Mouse (Mus musculus) R1 (cell line): ENCODE results near the gene Zfp839.

Experiments
- DNase-seq: peaks from one replicate; pipeline ENCODE4 v3.0.0-alpha.2; 2018; ENCODE audit warnings: low read depth, low spot score

Gene Zfp839

GRCm38 (mm10) chr12:110875351-110875750 is 25.3 kb downstream of the Zfp839 start:
- no peak for DNase-seq

- DNase-seq: peak; percentile 97
Measured at GRCm38 (mm10) chr12:110882291-110882690, 32.2 kb downstream of the Zfp839 start.

- DNase-seq: no peak
Measured at GRCm38 (mm10) chr12:110885251-110885650, 35.2 kb downstream of the Zfp839 start.

GRCm38 (mm10) chr12:110888106-110888505 is 38.1 kb downstream of the Zfp839 start:
- DNase-seq: no peak

- DNase-seq: no peak
Measured at GRCm38 (mm10) chr12:110888606-110889005, 38.6 kb downstream of the Zfp839 start.

GRCm38 (mm10) chr12:110889036-110890020 is 39.3 kb downstream of the Zfp839 start, which contains the start of the genes Cinp and Tecpr2:
Gene Cinp, minus strand, starts transcription at chr12:110889145.
Gene Tecpr2, plus strand, starts transcription at chr12:110889264.
- peak; percentile 99 for DNase-seq

GRCm38 (mm10) chr12:110891887-110892286 is 41.8 kb downstream of the Zfp839 start:
- DNase-seq: no peak

- DNase-seq: no peak
Measured at GRCm38 (mm10) chr12:110902106-110902505, 52.1 kb downstream of the Zfp839 start.

GRCm38 (mm10) chr12:110903536-110903935 is 53.5 kb downstream of the Zfp839 start:
- DNase-seq: peak; percentile 29

GRCm38 (mm10) chr12:110907845-110908244 is 57.8 kb downstream of the Zfp839 start:
- no peak for DNase-seq

- DNase-seq: no peak
Measured at GRCm38 (mm10) chr12:110909962-110910361, 59.9 kb downstream of the Zfp839 start.

GRCm38 (mm10) chr12:110915761-110916160 is 65.7 kb downstream of the Zfp839 start:
- no peak for DNase-seq
